Mouse (Mus musculus) regulatory T cell (primary cell): Measurements from ENCODE around the gene As3mt.
"Not testable (repeated sequence)": the region's sequence is repeated elsewhere in the genome, so short reads cannot be mapped to it uniquely, and the experiment has no call there.

Experiments
- in situ Hi-C: fragments of 300-600 bp; cut with MboI, MseI; formaldehyde crosslinking; loops from one replicate; pipeline ENCODE4 v1.15.1; 2025; ENCODE audit warnings: high pct_unique_total_duplicates

The As3mt gene

GRCm38 (mm10) chr19:46697840-46698517 is 9.3 kb upstream of the As3mt start:
- in situ Hi-C loops: no loop called here

- in situ Hi-C loops: no loop called here
Measured at GRCm38 (mm10) chr19:46699011-46699481, 8.2 kb upstream of the As3mt start.

GRCm38 (mm10) chr19:46701156-46701555 is 6.1 kb upstream of the As3mt start:
- in situ Hi-C loops: no loop called here

- in situ Hi-C loops: no loop called here
Measured at GRCm38 (mm10) chr19:46705779-46706495, 1.3 kb upstream of the As3mt start.

- in situ Hi-C loops: no loop called here
Measured at GRCm38 (mm10) chr19:46706540-46707295, 540 bp upstream of the As3mt start.

- in situ Hi-C loops: no loop called here
Measured at GRCm38 (mm10) chr19:46710614-46711013, 3.4 kb downstream of the As3mt start.

- in situ Hi-C loops: no loop called here
Measured at GRCm38 (mm10) chr19:46714234-46714633, 7.0 kb downstream of the As3mt start.

- in situ Hi-C loops: no loop called here
Measured at GRCm38 (mm10) chr19:46715016-46715415, 7.8 kb downstream of the As3mt start.

- in situ Hi-C loops: no loop called here
Measured at GRCm38 (mm10) chr19:46718150-46718549, 10.9 kb downstream of the As3mt start.

GRCm38 (mm10) chr19:46724411-46724810 is 17.2 kb downstream of the As3mt start:
- in situ Hi-C loops: loop anchor here (10.0 kb wide), 1 partner anchor 1110 kb away; no protein-coding TSS in a partner anchor

GRCm38 (mm10) chr19:46726142-46726541 is 18.9 kb downstream of the As3mt start:
- in situ Hi-C loops: loop anchor here (10.0 kb wide), 1 partner anchor 1111 kb away; no protein-coding TSS in a partner anchor

- in situ Hi-C loops: loop anchor here (10.0 kb wide), 1 partner anchor 1112 kb away; no protein-coding TSS in a partner anchor
Measured at GRCm38 (mm10) chr19:46727140-46727736, 20.0 kb downstream of the As3mt start.

GRCm38 (mm10) chr19:46727945-46728540 is 20.8 kb downstream of the As3mt start:
- in situ Hi-C loops: loop anchor here (10.0 kb wide), 1 partner anchor 1113 kb away; no protein-coding TSS in a partner anchor

- in situ Hi-C loops: loop anchor here (10.0 kb wide), 1 partner anchor 1114 kb away; no protein-coding TSS in a partner anchor
Measured at GRCm38 (mm10) chr19:46728909-46729308, 21.7 kb downstream of the As3mt start.

- in situ Hi-C loops: no loop called here
Measured at GRCm38 (mm10) chr19:46731351-46731750, 24.1 kb downstream of the As3mt start.

- in situ Hi-C loops: not testable (repeated sequence)
Measured at GRCm38 (mm10) chr19:46732673-46733072, 25.4 kb downstream of the As3mt start.

- in situ Hi-C loops: no loop called here
Measured at GRCm38 (mm10) chr19:46733626-46734025, 26.4 kb downstream of the As3mt start.

- in situ Hi-C loops: loop anchor here (5.0 kb wide), 2 partner anchors 68 to 148 kb away; no protein-coding TSS in a partner anchor
Measured at GRCm38 (mm10) chr19:46735241-46735640, 28.0 kb downstream of the As3mt start.

- in situ Hi-C loops: loop anchor here (5.0 kb wide), 2 partner anchors 70 to 150 kb away; no protein-coding TSS in a partner anchor
Measured at GRCm38 (mm10) chr19:46737106-46737505, 29.8 kb downstream of the As3mt start.

GRCm38 (mm10) chr19:46740341-46741008 is 33.2 kb downstream of the As3mt start:
- in situ Hi-C loops: no loop called here
